In genomic region chr9:66855865-66856264, GRCm38 (mm10) we compare ENCODE assay signal across 15 mouse cellular contexts. TPM values are rescaled to one million over a fixed set of nuclear protein-coding genes. Genes with fewer than 3 reads are reported as not detected.
DNase-seq lines count a peak whose midpoint lies in the region; ATAC-seq and TF ChIP-seq lines count a peak whose summit lies in the region.
"Had no signal": no experiment of that assay in that cellular context is flagged by ENCODE, and none has a peak within 500 bp of the region (broad histone marks: within the 10 kb centered on the region; RNA-seq: fewer than 3 reads in every experiment).

No protein-coding gene starts in this region.

- 0 out of 2 replicates have a peak, but pooled peaks cover 9% of the 10 kb centered on the region for H3K36me3 ChIP-seq in kidney, postnatal 0 days (ENCODE audit: insufficient read depth, low read length)
- H3K36me3 ChIP-seq in kidney, adult 2 months (ENCODE audit: control insufficient read depth, insufficient read depth, low read length): no peaks in the 10 kb centered on the region
- H3K36me3 ChIP-seq in intestine, postnatal 0 days (ENCODE audit: control insufficient read depth, insufficient read depth): peaks cover 10% of the 10 kb centered on the region
- H3K36me3 ChIP-seq in stomach, postnatal 0 days (ENCODE audit: control insufficient read depth, insufficient read depth, low read length): peaks cover 6% of the 10 kb centered on the region; the same call in 1 of the 2 replicates
- H3K36me3 ChIP-seq in forebrain, embryonic 10.5 days (replicated peaks): peaks cover 60% of the 10 kb centered on the region

- no peak overlapping the region for H3K4me3 ChIP-seq in kidney, postnatal 0 days (replicated peaks; ENCODE audit: low read depth, low read length)
- no peak overlapping the region for H3K4me3 ChIP-seq in kidney, adult 2 months (ENCODE audit: insufficient read depth, low read depth, low read length)
- no peak overlapping the region for H3K4me3 ChIP-seq in intestine, postnatal 0 days (ENCODE audit: low read depth, low read length)
- no peak overlapping the region for H3K4me3 ChIP-seq in stomach, postnatal 0 days (ENCODE audit: low read depth, low read length)
- H3K4me3 ChIP-seq in forebrain, embryonic 10.5 days: no peak overlapping the region
- H3K4me3 ChIP-seq: heart, embryonic 13.5 days; layer of hippocampus, adult 2 months had no signal

- H3K27ac ChIP-seq in kidney, postnatal 0 days: 0 out of 2 replicates have a peak overlapping the region, but pooled peaks have one; percentile 4
- no peak overlapping the region for H3K27ac ChIP-seq in kidney, adult 2 months (ENCODE audit: insufficient read depth, low read depth, low read length)
- H3K27ac ChIP-seq in intestine, postnatal 0 days (ENCODE audit: low read depth, low read length): peak overlapping the region; percentile 2; the same call in 1 of the 2 replicates
- H3K27ac ChIP-seq in stomach, postnatal 0 days (replicated peaks): no peak overlapping the region
- no peak overlapping the region for H3K27ac ChIP-seq in forebrain, embryonic 10.5 days
- H3K27ac ChIP-seq: heart, embryonic 13.5 days; layer of hippocampus, adult 2 months had no signal

- 18% methylated on average over 7 of the region's 7 CpGs for WGBS in kidney, postnatal 0 days
- 44% methylated on average over 7 of the region's 7 CpGs for WGBS in kidney, adult 2 months
- 24% methylated on average over 7 of the region's 7 CpGs for WGBS in intestine, postnatal 0 days
- WGBS in stomach, postnatal 0 days: 27% methylated on average over 7 of the region's 7 CpGs
- 75% methylated on average over 7 of the region's 7 CpGs for WGBS in forebrain, embryonic 10.5 days

- TF ChIP-seq EP300 in stomach, postnatal 0 days (optimal IDR thresholded peaks at IDR 0.05): no peak

- H3K9ac ChIP-seq in kidney, postnatal 0 days (ENCODE audit: low read depth, low read length): no peak overlapping the region
- no peak overlapping the region for H3K9ac ChIP-seq in intestine, postnatal 0 days (ENCODE audit: low read depth, low read length)
- H3K9ac ChIP-seq in stomach, postnatal 0 days (ENCODE audit: low read length): no peak overlapping the region
- H3K9ac ChIP-seq: heart, embryonic 13.5 days had no signal

- no peaks in the 10 kb centered on the region for H3K27me3 ChIP-seq in kidney, postnatal 0 days (ENCODE audit: insufficient read depth, low read length)
- H3K27me3 ChIP-seq in kidney, adult 2 months (replicated peaks; ENCODE audit: control insufficient read depth, insufficient read depth, low read length): no peaks in the 10 kb centered on the region
- H3K27me3 ChIP-seq in intestine, postnatal 0 days (replicated peaks; ENCODE audit: control insufficient read depth, insufficient read depth, low read length): no peaks in the 10 kb centered on the region
- no peaks in the 10 kb centered on the region for H3K27me3 ChIP-seq in stomach, postnatal 0 days (ENCODE audit: control insufficient read depth, insufficient read depth, low read length)
- no peaks in the 10 kb centered on the region for H3K27me3 ChIP-seq in forebrain, embryonic 10.5 days (ENCODE audit: poor library complexity, severe bottlenecking)
- H3K27me3 ChIP-seq: heart, embryonic 13.5 days had no signal

- peaks cover 5% of the 10 kb centered on the region; the same call in 1 of the 2 replicates for H3K4me1 ChIP-seq in kidney, postnatal 0 days (replicated peaks; ENCODE audit: insufficient read depth, low read length)
- peaks cover 1% of the 10 kb centered on the region; the same call in 1 of the 2 replicates for H3K4me1 ChIP-seq in kidney, adult 2 months (ENCODE audit: control insufficient read depth, insufficient read depth, low read length)
- no peaks in the 10 kb centered on the region for H3K4me1 ChIP-seq in intestine, postnatal 0 days (replicated peaks; ENCODE audit: control insufficient read depth, insufficient read depth, low read length)
- H3K4me1 ChIP-seq in stomach, postnatal 0 days (replicated peaks; ENCODE audit: control insufficient read depth, insufficient read depth): no peaks in the 10 kb centered on the region
- peaks cover 25% of the 10 kb centered on the region for H3K4me1 ChIP-seq in forebrain, embryonic 10.5 days

- H3K4me2 ChIP-seq in kidney, postnatal 0 days (ENCODE audit: low read length): no peak overlapping the region
- H3K4me2 ChIP-seq in intestine, postnatal 0 days (replicated peaks; ENCODE audit: low read depth): peak overlapping the region; percentile 24; the same call in 1 of the 2 replicates
- H3K4me2 ChIP-seq in stomach, postnatal 0 days (replicated peaks; ENCODE audit: low read depth): no peak overlapping the region
- H3K4me2 ChIP-seq: heart, embryonic 13.5 days had no signal

- no peak for TF ChIP-seq CTCF in kidney, postnatal 0 days (IDR thresholded peaks at IDR 0.05; ENCODE audit: low read depth)
- no peak for TF ChIP-seq CTCF in kidney, adult 2 months (conservative IDR thresholded peaks at IDR 0.05; ENCODE audit: insufficient read depth, insufficient read length, low read depth, low read length)
- TF ChIP-seq CTCF in intestine, postnatal 0 days (IDR thresholded peaks at IDR 0.05; ENCODE audit: low read depth): no peak
- TF ChIP-seq CTCF in stomach, postnatal 0 days (IDR thresholded peaks at IDR 0.05; ENCODE audit: low read depth): no peak

- H3K9me3 ChIP-seq in kidney, postnatal 0 days (replicated peaks; ENCODE audit: low read length): no peaks in the 10 kb centered on the region
- H3K9me3 ChIP-seq in intestine, postnatal 0 days (ENCODE audit: control insufficient read depth): no peaks in the 10 kb centered on the region
- H3K9me3 ChIP-seq in stomach, postnatal 0 days (ENCODE audit: control insufficient read depth, low read length): no peaks in the 10 kb centered on the region
- H3K9me3 ChIP-seq in forebrain, embryonic 10.5 days: no peaks in the 10 kb centered on the region
- H3K9me3 ChIP-seq: heart, embryonic 13.5 days had no signal

- no peak for ATAC-seq in kidney, postnatal 0 days (replicated peaks; ENCODE audit: low FRiP score, low read depth)
- ATAC-seq in intestine, postnatal 0 days: peak; percentile 83
- peak; percentile 74 for ATAC-seq in stomach, postnatal 0 days (ENCODE audit: low FRiP score, low TSS enrichment)

- no peak for TF ChIP-seq POLR2A in kidney, adult 2 months (IDR thresholded peaks at IDR 0.05; ENCODE audit: low read depth, low read length)

- peak; percentile 20 for DNase-seq in kidney, postnatal 0 days (ENCODE audit: low spot score)
- no peak for DNase-seq in kidney, adult 2 months
- peak; percentile 17 for DNase-seq in embryo, embryonic 11.5 days (ENCODE audit: low read depth, low spot score)
- peak; percentile 48 for DNase-seq in stomach, postnatal 0 days (ENCODE audit: low spot score)
- no peak for DNase-seq in lung, postnatal 10 days
- DNase-seq in frontal cortex, postnatal 10 days (ENCODE audit: low spot score in 2 of 2): no peak
- DNase-seq in forebrain, embryonic 10.5 days (ENCODE audit: extremely low spot score, low spot score): no peak
- DNase-seq: B cell, adult 2 months; cerebellum, adult 18-20 months; heart, postnatal 4 days; kidney, adult 18-20 months; thymus, postnatal 4 days had no signal

RNA-seq across cellular contexts. Expression of gene Aph1c, which starts 21.3 kb away (rescaled TPM):
- 23.1 and 25.6 TPM in 2 replicates for polyA plus RNA-seq in kidney, postnatal 0 days (2015; fragmentation: Nextera tagmentation; extraction: Ambion mirVana)
- 22.9 and 29.4 TPM in 2 replicates for polyA plus RNA-seq in kidney, adult 2 months (2012; rRNA removed)
- 36.8 and 44.0 TPM in 2 replicates for polyA plus RNA-seq in intestine, postnatal 0 days (2015; fragmentation: Nextera tagmentation; extraction: Ambion mirVana)
- 3.0 and 3.2 TPM in 2 replicates for polyA plus RNA-seq in stomach, postnatal 0 days (2015; fragmentation: Nextera tagmentation; extraction: Ambion mirVana)
- polyA plus RNA-seq in forebrain, embryonic 10.5 days (2016; fragmentation: Nextera tagmentation; extraction: Ambion mirVana): 1.00 and 1.5 TPM in 2 replicates

RNA-seq across cellular contexts. Expression of gene Gm10647, which starts 59.0 kb away (rescaled TPM):
- 0.29 and 0.40 TPM in 2 replicates for polyA plus RNA-seq in kidney, postnatal 0 days (2015; fragmentation: Nextera tagmentation; extraction: Ambion mirVana)
- 0.16 and 0.20 TPM in 2 replicates for polyA plus RNA-seq in kidney, adult 2 months (2012; rRNA removed)
- 0.05 and 0.18 TPM in 2 replicates for polyA plus RNA-seq in intestine, postnatal 0 days (2015; fragmentation: Nextera tagmentation; extraction: Ambion mirVana)
- 0.12 and 0.23 TPM in 2 replicates for polyA plus RNA-seq in stomach, postnatal 0 days (2015; fragmentation: Nextera tagmentation; extraction: Ambion mirVana)
- 0.36 and 0.46 TPM in 2 replicates for polyA plus RNA-seq in forebrain, embryonic 10.5 days (2016; fragmentation: Nextera tagmentation; extraction: Ambion mirVana)

Comparison
In these comparisons a context has a peak if more than half of its experiments do, and no peak if none do; other contexts are left out.
1. DNase-seq: peak in kidney, postnatal 0 days (single experiment), embryo, embryonic 11.5 days (single experiment) and stomach, postnatal 0 days (single experiment); none in kidney, adult 2 months (single experiment), lung, postnatal 10 days (single experiment), frontal cortex, postnatal 10 days (0 of 2) and forebrain, embryonic 10.5 days (single experiment).
2. H3K27ac ChIP-seq: peak in kidney, postnatal 0 days (single experiment) and intestine, postnatal 0 days (single experiment); none in kidney, adult 2 months (single experiment), stomach, postnatal 0 days (single experiment) and forebrain, embryonic 10.5 days (single experiment).